Mouse (Mus musculus) stomach, postnatal 0 days (tissue): ENCODE results near the gene Tmem44. TPM values are rescaled to one million over a fixed set of nuclear protein-coding genes. Genes with fewer than 3 reads are reported as not detected.
"Not testable (repeated sequence)": the region's sequence is repeated elsewhere in the genome, so short reads cannot be mapped to it uniquely, and the experiment has no call there.

Experiments used
- ATAC-seq: fragments of 200-750 bp; cut with Nextera tagmentation; 2 replicates; pipeline ENCODE4 v1.8.0; 2017; ENCODE audit not compliant: low FRiP score, low TSS enrichment
- DNase-seq: peaks from one replicate; pipeline ENCODE4 v3.0.0-alpha.2; 2016; ENCODE audit warnings: low spot score
- H3K27ac ChIP-seq: fragments of 300-500 bp; sonication (generic); replicated peaks from 2 replicates; pipeline ENCODE4 v1.5.1; 2014; ENCODE audit warnings: mild to moderate bottlenecking, control low read depth
- H3K27me3 ChIP-seq: fragments of 300-500 bp; sonication (generic); 2 replicates; pipeline ENCODE4 v1.6.1; 2014; ENCODE audit warnings: low read length; ENCODE audit not compliant: control insufficient read depth, insufficient read depth
- H3K36me3 ChIP-seq: fragments of 300-500 bp; sonication (generic); 2 replicates; pipeline ENCODE4 v1.6.1; 2014; ENCODE audit warnings: low read length, mixed read lengths; ENCODE audit not compliant: control insufficient read depth, insufficient read depth
- H3K4me1 ChIP-seq: fragments of 300-500 bp; sonication (generic); replicated peaks from 2 replicates; pipeline ENCODE4 v1.6.1; 2014; ENCODE audit warnings: antibody characterized with exemption; ENCODE audit not compliant: control insufficient read depth, insufficient read depth
- H3K4me2 ChIP-seq: fragments of 300-500 bp; sonication (generic); replicated peaks from 2 replicates; pipeline ENCODE4 v1.6.1; 2014; ENCODE audit warnings: low read depth, mild to moderate bottlenecking, control low read depth, moderate library complexity
- H3K4me3 ChIP-seq: fragments of 300-500 bp; sonication (generic); 2 replicates; pipeline ENCODE4 v1.5.1; 2014; ENCODE audit warnings: low read depth, low read length, control low read depth
- H3K9ac ChIP-seq: fragments of 300-500 bp; sonication (generic); 2 replicates; pipeline ENCODE4 v1.6.1; 2014; ENCODE audit warnings: mild to moderate bottlenecking, low read length, control low read depth, mixed read lengths
- H3K9me3 ChIP-seq: fragments of 300-500 bp; sonication (generic); 2 replicates; pipeline ENCODE4 v1.6.1; 2016; ENCODE audit warnings: low read length; ENCODE audit not compliant: control insufficient read depth
- CTCF ChIP-seq: IDR thresholded peaks from 2 replicates; pipeline ENCODE4 v1.5.1; 2016; ENCODE audit warnings: antibody characterized with exemption, low read depth, mild to moderate bottlenecking, moderate library complexity
- EP300 ChIP-seq: optimal IDR thresholded peaks from 2 replicates; pipeline ENCODE3; 2016; ENCODE audit warnings: antibody characterized with exemption
- WGBS: fragments of 180-500 bp; shearing (Covaris S2); extraction: QIAGEN DNeasy Blood & Tissue Kit; methylation state at CpG from one replicate; pipeline ENCODE4 v1.1.7; 2014; 5-methylcytosine and 5-hydroxymethylcytosine counted together
- polyA plus RNA-seq: library from polyadenylated mRNA; unstranded; fragments of >200 nt; fragmentation: Nextera tagmentation; extraction: Ambion mirVana; gene quantifications from 2 replicates; pipeline ENCODE4 v1.2.1, GENCODE M21; 2015

The Tmem44 gene
- polyA plus RNA-seq, 1 experiment from 2014 or later, result 3.5 TPM

DNA sequence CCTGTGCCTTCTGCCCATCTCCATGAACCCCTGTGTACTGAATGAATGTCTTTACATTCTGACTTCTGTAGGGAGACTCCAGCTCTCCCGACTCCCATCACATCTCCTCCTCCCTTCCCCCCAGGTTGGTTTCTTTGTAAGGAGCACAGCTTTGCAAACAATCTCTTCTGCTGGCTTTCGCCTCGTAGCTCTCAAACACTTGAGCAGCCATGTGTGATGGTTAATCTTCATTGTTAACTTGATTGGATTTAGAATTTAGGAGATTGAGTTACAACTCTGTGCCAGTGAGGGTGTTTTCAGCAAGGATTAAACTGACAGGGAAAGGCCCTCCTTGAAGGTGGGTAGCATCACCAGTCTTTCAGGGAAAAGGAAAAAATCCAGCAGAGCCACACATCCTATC, 73.6 kb downstream of the Tmem44 start:
- no peak overlapping the region for H3K4me3 ChIP-seq
- H3K4me1 ChIP-seq, result no peaks in the 10 kb centered on the region
- no peaks in the 10 kb centered on the region for H3K9me3 ChIP-seq
- no peak overlapping the region for H3K9ac ChIP-seq
- H3K4me2 ChIP-seq, result no peak overlapping the region
- no peaks in the 10 kb centered on the region for H3K27me3 ChIP-seq
- no peak for DNase-seq
- TF ChIP-seq CTCF (no peak), EP300 (no peak)
- no peak for ATAC-seq
- no peak overlapping the region for H3K27ac ChIP-seq
- WGBS, result 61% methylated on average over 3 of the region's 3 CpGs
- no peaks in the 10 kb centered on the region for H3K36me3 ChIP-seq

DNA sequence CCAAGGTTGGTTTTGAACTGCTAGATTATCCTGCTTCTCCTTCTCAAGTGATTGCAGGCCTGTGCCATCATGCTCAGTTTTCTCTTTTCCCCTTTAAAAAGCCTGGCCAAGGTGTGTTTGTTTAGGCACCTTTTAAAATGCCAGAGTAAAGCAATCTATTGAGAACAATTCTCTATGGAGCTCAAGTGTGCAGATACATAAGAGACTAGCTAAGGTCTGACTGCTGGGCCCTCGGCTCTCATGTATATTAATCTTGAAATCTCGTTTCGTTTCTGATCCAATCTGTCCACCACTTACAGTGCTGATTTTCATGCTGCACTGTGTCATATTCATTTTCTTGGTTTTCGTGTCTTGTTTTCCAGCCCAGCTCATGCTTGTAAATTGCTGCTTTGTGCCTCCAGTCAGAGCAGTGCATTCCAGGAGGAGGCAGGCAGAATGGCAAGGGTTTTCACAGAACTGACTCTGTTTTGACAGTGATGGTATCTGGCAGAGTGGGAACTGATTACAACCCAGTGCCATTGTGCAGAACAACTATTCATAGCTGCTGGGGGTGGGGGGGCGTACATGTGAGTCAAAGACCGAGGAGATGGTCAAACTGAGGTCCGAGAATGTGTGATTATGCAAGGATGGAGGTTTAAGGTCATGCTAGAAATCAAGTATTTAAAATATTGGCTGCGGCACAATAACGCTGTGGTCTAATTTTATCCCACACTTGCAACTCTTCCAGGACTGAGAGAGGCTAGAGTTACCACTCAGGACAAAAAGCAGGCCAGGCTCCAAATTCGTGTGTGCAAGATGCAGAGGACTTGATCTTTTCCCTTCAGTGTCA, 74.8 kb downstream of the Tmem44 start:
- Histone ChIP-seq H3K9ac (no peak overlapping the region), H3K4me3 (no peak overlapping the region), H3K27me3 (no peaks in the 10 kb centered on the region), H3K36me3 (no peaks in the 10 kb centered on the region), H3K27ac (peak overlapping the region; percentile 35; the same call in 1 of the 2 replicates), H3K9me3 (0 out of 2 replicates have a peak, but pooled peaks cover 5% of the 10 kb centered on the region), H3K4me1 (no peaks in the 10 kb centered on the region), H3K4me2 (no peak overlapping the region)
- WGBS, result 42% methylated on average over 10 of the region's 10 CpGs
- TF ChIP-seq EP300 (no peak), CTCF (no peak)
- DNase-seq (no peak), ATAC-seq (no peak)

DNA sequence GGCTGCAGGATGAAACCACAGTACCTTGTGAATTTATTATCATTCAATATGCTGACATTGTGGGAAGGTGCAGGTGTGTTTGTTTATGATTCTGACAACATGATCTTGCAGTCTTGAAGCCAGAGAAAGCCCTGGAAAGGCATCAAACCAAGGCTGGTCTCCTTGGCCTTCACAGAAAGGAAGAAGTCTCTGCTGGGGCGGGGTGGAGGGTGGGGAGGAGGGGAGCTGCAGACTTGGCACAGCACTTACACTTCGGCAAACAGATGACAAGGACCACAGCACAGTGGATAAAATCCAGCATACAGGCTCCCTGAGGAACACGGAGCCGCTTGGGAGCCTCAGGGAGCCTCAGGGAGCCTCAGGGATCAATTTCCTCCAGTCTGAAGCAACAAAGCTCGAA, 78.2 kb downstream of the Tmem44 start:
- H3K4me2 ChIP-seq, result no peak overlapping the region
- WGBS, result 37% methylated on average over 5 of the region's 5 CpGs
- TF ChIP-seq CTCF (no peak), EP300 (no peak)
- ATAC-seq, result 0 out of 2 replicates have a peak, but pooled peaks have one; percentile 36
- H3K27ac ChIP-seq, result no peak overlapping the region
- no peaks in the 10 kb centered on the region for H3K36me3 ChIP-seq
- peak; percentile 23 for DNase-seq
- H3K27me3 ChIP-seq, result no peaks in the 10 kb centered on the region
- no peaks in the 10 kb centered on the region for H3K4me1 ChIP-seq
- H3K4me3 ChIP-seq, result no peak overlapping the region
- H3K9ac ChIP-seq, result no peak overlapping the region
- 0 out of 2 replicates have a peak, but pooled peaks cover 5% of the 10 kb centered on the region for H3K9me3 ChIP-seq

DNA sequence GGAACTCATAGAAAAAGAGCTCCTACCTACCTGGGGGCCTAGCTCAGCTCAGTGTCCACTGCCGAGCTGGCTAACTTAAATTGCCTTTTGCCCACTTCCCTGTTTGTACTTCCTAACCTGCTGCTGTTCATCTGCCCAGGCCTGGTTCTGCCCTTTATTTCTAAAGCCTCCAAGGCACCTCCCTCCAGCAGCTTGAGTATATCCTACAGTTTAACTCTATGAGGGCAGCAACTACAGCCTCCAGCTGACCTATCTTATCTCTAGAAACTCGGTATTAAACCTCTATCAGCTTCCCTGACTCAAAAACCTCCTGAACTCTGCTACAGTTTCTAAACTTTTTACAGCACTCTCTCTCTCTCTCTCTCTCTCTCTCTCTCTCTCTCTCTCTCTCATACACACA, 78.7 kb downstream of the Tmem44 start:
- H3K4me1 ChIP-seq, result no peaks in the 10 kb centered on the region
- no peak overlapping the region for H3K4me2 ChIP-seq
- ATAC-seq, result peak; percentile 45; the same call in 1 of the 2 replicates
- no peaks in the 10 kb centered on the region for H3K36me3 ChIP-seq
- no peak overlapping the region for H3K4me3 ChIP-seq
- TF ChIP-seq CTCF, result no peak
- TF ChIP-seq EP300, result no peak
- WGBS, result 31% methylated on average over 2 of the region's 2 CpGs
- no peak overlapping the region for H3K9ac ChIP-seq
- H3K27me3 ChIP-seq, result no peaks in the 10 kb centered on the region
- 0 out of 2 replicates have a peak, but pooled peaks cover 5% of the 10 kb centered on the region for H3K9me3 ChIP-seq
- H3K27ac ChIP-seq, result no peak overlapping the region
- peak; percentile 16 for DNase-seq

DNA sequence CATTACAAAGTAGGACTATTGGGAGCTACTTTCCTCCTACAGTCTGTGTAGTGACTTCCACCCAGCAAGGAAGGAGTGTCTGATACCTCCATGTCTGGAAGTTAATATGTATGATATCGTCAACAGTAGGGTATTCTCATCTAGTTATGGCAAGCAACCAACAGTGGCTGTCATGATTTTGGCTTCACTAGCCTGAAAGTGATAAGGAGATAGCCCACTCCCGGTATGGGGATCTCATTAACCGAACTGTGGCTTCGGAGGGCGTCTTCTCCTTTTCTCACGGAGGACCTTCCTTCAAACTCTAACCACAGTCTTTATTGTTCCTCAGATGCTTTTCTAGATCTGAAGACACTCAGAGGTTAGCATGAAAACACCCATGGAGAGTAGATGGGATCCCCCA, 81.7 kb downstream of the Tmem44 start:
- H3K9me3 ChIP-seq, result 0 out of 2 replicates have a peak, but pooled peaks cover 5% of the 10 kb centered on the region
- no peak overlapping the region for H3K9ac ChIP-seq
- no peak overlapping the region for H3K27ac ChIP-seq
- ATAC-seq (no peak), DNase-seq (no peak)
- H3K4me3 ChIP-seq, result no peak overlapping the region
- no peaks in the 10 kb centered on the region for H3K27me3 ChIP-seq
- H3K4me2 ChIP-seq, result no peak overlapping the region
- TF ChIP-seq CTCF (no peak), EP300 (no peak)
- no peaks in the 10 kb centered on the region for H3K4me1 ChIP-seq
- 92% methylated on average over 6 of the region's 6 CpGs for WGBS
- H3K36me3 ChIP-seq, result no peaks in the 10 kb centered on the region

DNA sequence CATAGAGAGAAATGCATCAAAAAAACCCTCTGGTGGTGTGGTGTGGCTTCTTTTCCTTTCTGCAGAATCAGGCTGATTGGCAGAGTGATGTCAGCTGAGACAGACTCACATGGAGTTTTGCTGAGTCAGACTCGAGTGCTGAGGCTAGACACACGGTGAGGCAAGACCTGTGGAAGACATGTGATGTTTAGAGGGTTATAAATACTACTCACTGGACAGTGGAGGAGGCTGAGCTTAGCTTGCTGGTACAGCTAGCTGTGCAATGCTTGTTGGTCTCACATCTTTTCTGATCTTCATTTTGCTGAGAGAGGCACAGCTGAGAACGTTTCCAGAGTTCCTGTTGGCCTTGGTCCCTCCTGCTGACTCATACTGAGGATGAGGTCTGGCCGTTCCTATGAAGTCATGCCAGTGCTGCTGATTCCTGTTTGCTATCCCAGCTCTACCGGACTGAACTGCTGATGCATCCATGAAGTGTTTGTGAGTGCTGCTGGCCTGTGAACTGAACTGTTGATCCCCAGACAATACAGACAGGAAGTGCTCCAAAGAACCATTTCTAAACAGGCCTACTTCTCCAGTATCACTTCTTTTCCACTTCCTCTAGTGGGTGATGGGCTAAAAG, 84.9 kb downstream of the Tmem44 start:
- 46% methylated on average over 5 of the region's 5 CpGs for WGBS
- DNase-seq (no peak), ATAC-seq (peak; percentile 60; the same call in 1 of the 2 replicates)
- H3K4me1 ChIP-seq, result no peaks in the 10 kb centered on the region
- H3K36me3 ChIP-seq, result no peaks in the 10 kb centered on the region
- H3K27me3 ChIP-seq, result no peaks in the 10 kb centered on the region
- H3K4me2 ChIP-seq, result no peak overlapping the region
- TF ChIP-seq EP300 (no peak), CTCF (no peak)
- no peak overlapping the region for H3K4me3 ChIP-seq
- H3K9ac ChIP-seq, result no peak overlapping the region
- no peaks in the 10 kb centered on the region for H3K9me3 ChIP-seq
- H3K27ac ChIP-seq, result no peak overlapping the region

DNA sequence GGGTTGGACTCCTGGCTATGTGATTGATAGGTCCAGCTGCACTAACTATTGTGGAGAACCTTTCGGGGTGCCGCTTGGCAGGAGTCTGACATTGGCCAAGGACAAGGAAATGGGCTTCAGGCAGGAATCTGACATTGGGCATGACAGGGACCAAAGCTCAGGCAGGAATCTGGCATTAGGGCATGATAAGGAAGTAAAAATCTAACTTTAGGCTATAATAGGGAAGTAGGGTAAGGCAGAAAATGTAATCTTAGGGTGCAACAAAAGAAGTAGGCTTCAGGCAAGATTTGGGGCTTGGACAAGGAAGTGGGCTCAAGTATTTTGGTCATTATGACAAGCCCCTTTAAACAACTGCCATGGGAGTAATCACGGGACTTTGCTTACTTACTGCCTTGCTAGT, 85.9 kb downstream of the Tmem44 start:
- not testable (repeated sequence) for H3K27me3 ChIP-seq, H3K36me3 ChIP-seq
- WGBS, result 68% methylated on average over 3 of the region's 3 CpGs

More for the DNA sequence above, 85.9 kb downstream of the Tmem44 start:
- H3K4me1 ChIP-seq, H3K27ac ChIP-seq, H3K9ac ChIP-seq, H3K4me3 ChIP-seq, DNase-seq, ATAC-seq, H3K4me2 ChIP-seq, H3K9me3 ChIP-seq: not testable (repeated sequence)
